Mouse (Mus musculus) left cerebral cortex, adult 2 months (tissue): ENCODE measurements around the gene Irak2. TPM values are rescaled to one million over a fixed set of nuclear protein-coding genes. Genes with fewer than 3 reads are reported as not detected.
"Not testable (repeated sequence)": the region's sequence is repeated elsewhere in the genome, so short reads cannot be mapped to it uniquely, and the experiment has no call there.

Experiments
- DNase-seq, 2 experiments: peaks; one replicate each; pipeline ENCODE4 v3.0.0; 2021 to 2022; ENCODE audit warnings: low spot score in 2 of 2, mixed read lengths in 1 of 2; ENCODE audit errors: extremely low spot score in 1 of 2
- H3K27ac ChIP-seq: fragments of 200-600 bp; 2 replicates; pipeline ENCODE4 v1.8.1; 2022
- H3K4me3 ChIP-seq: fragments of 200-600 bp; 2 replicates; pipeline ENCODE4 v1.8.1; 2022
- CTCF ChIP-seq: fragments of 200-600 bp; IDR thresholded peaks from 2 replicates; pipeline ENCODE4 v1.8.1; 2022; ENCODE audit warnings: antibody characterized with exemption, mild to moderate bottlenecking, moderate library complexity
- intact Hi-C: fragments of 180-260 bp; cut with DNase I; formaldehyde crosslinking; loops from one replicate; pipeline ENCODE4 v1.15.1; 2025
- total RNA-seq, 2 experiments: library from RNA; stranded (reverse); gene quantifications; 2 replicates each; pipeline ENCODE4 v1.2.3; 2021

Irak2 gene
- total RNA-seq, 2 experiments from 2014 or later = 21.6 to 25.6 TPM

GRCm38 (mm10) chr6:113692661-113693133 is 54.4 kb downstream of the Irak2 start:
- intact Hi-C loops = loop anchor here (10.0 kb wide), 1 partner anchor 248 kb away; the partner anchor contains the start of gene Jagn1
- no peak overlapping the region for H3K27ac ChIP-seq
- no peak for DNase-seq

GRCm38 (mm10) chr6:113693377-113693776 is 55.1 kb downstream of the Irak2 start:
- intact Hi-C loops = loop anchor here (10.0 kb wide), 1 partner anchor 249 kb away; the partner anchor contains the start of gene Jagn1
- no peak for DNase-seq
- Histone ChIP-seq H3K27ac (no peak overlapping the region), H3K4me3 (no peak overlapping the region)
- no peak for TF ChIP-seq CTCF

More at GRCm38 (mm10) chr6:113692661-113693133, 54.4 kb downstream of the Irak2 start:
- TF ChIP-seq CTCF = no peak
- H3K4me3 ChIP-seq = no peak overlapping the region

- no peak for TF ChIP-seq CTCF
- no peak overlapping the region for H3K27ac ChIP-seq
- intact Hi-C loops = loop anchor here (5.0 to 10.0 kb wide), 2 partner anchors 58 to 250 kb away; partner anchors contain the start of genes Irak2 and Jagn1
- no peak for DNase-seq
- H3K4me3 ChIP-seq = no peak overlapping the region
Measured at GRCm38 (mm10) chr6:113695203-113695602, 56.9 kb downstream of the Irak2 start.

GRCm38 (mm10) chr6:113695766-113696355 is 57.6 kb downstream of the Irak2 start:
- peak overlapping the region; percentile 56 for H3K27ac ChIP-seq
- intact Hi-C loops = loop anchor here (5.0 to 10.0 kb wide), 2 partner anchors 59 to 251 kb away; partner anchors contain the start of genes Irak2 and Jagn1
- peak overlapping the region; percentile 95 for H3K4me3 ChIP-seq
- TF ChIP-seq CTCF = no peak
- DNase-seq = no peak

- intact Hi-C loops = loop anchor here (5.0 to 10.0 kb wide), 2 partner anchors 59 to 252 kb away; partner anchors contain the start of genes Irak2 and Jagn1
- peak within 1 kb of the TSS; percentile 95 for H3K4me3 ChIP-seq
- no peak; the same call in 1 of the 2 replicates for TF ChIP-seq CTCF
- peak within 1 kb of the TSS; percentile 74 for H3K27ac ChIP-seq
- DNase-seq = peak; percentile 95 to 97
Measured at GRCm38 (mm10) chr6:113696582-113697221, 58.4 kb downstream of the Irak2 start, which contains the start of gene Tatdn2. Gene Tatdn2, plus strand, starts transcription at chr6:113697050.

- DNase-seq = peak in 1 of 2 experiments; percentile 38
- Histone ChIP-seq H3K27ac (peak overlapping the region; percentile 74), H3K4me3 (peak overlapping the region; percentile 95)
- TF ChIP-seq CTCF = no peak; the same call in 1 of the 2 replicates
- intact Hi-C loops = loop anchor here (5.0 to 10.0 kb wide), 2 partner anchors 60 to 253 kb away; partner anchors contain the start of genes Irak2 and Jagn1
Measured at GRCm38 (mm10) chr6:113697222-113698205, 59.2 kb downstream of the Irak2 start.

GRCm38 (mm10) chr6:113712718-113713117 is 74.5 kb downstream of the Irak2 start:
- Histone ChIP-seq H3K4me3 (no peak overlapping the region), H3K27ac (no peak overlapping the region)
- intact Hi-C loops = no loop called here
- TF ChIP-seq CTCF = no peak
- DNase-seq = no peak

- DNase-seq, H3K4me3 ChIP-seq, H3K27ac ChIP-seq, intact Hi-C loops: not testable (repeated sequence)
Measured at GRCm38 (mm10) chr6:113713389-113713788, 75.1 kb downstream of the Irak2 start.

- no peak for DNase-seq
- Histone ChIP-seq H3K4me3 (no peak overlapping the region), H3K27ac (peak overlapping the region; percentile 38)
- TF ChIP-seq CTCF = no peak
- intact Hi-C loops = no loop called here
Measured at GRCm38 (mm10) chr6:113714276-113714675, 76.0 kb downstream of the Irak2 start.

GRCm38 (mm10) chr6:113714797-113715196 is 76.5 kb downstream of the Irak2 start:
- intact Hi-C loops = no loop called here
- H3K27ac ChIP-seq = peak overlapping the region; percentile 38
- DNase-seq = no peak
- no peak for TF ChIP-seq CTCF
- no peak overlapping the region for H3K4me3 ChIP-seq

- Histone ChIP-seq H3K27ac (no peak overlapping the region), H3K4me3 (no peak overlapping the region)
- no peak for DNase-seq
- intact Hi-C loops = no loop called here
- no peak for TF ChIP-seq CTCF
Measured at GRCm38 (mm10) chr6:113717541-113717940, 79.3 kb downstream of the Irak2 start.
